Mouse (Mus musculus) lung, embryonic 15.5 days (tissue): ENCODE data around the gene Prph. TPM values are rescaled to one million over a fixed set of nuclear protein-coding genes. Genes with fewer than 3 reads are reported as not detected.
A peak's percentile ranks its signal among the peaks of the same experiment; 100 is the strongest.

Experiments
- ATAC-seq: fragments of 200-750 bp; cut with Nextera tagmentation; 2 replicates; pipeline ENCODE4 v1.8.0; 2017; ENCODE audit warnings: moderate number of reproducible peaks, borderline replicate concordance; ENCODE audit not compliant: low FRiP score, low TSS enrichment; ENCODE audit errors: extremely low read depth
- H3K27ac ChIP-seq: fragments of 300-500 bp; sonication (generic); 2 replicates; pipeline ENCODE4 v1.5.1; 2015; ENCODE audit warnings: moderate library complexity, mild to moderate bottlenecking, inconsistent platforms
- H3K27me3 ChIP-seq: fragments of 300-500 bp; sonication (generic); 2 replicates; pipeline ENCODE4 v1.6.1; 2015; ENCODE audit warnings: inconsistent platforms
- H3K36me3 ChIP-seq: fragments of 300-500 bp; sonication (generic); 2 replicates; pipeline ENCODE4 v1.6.1; 2015; ENCODE audit warnings: inconsistent platforms
- H3K4me1 ChIP-seq: fragments of 300-500 bp; sonication (generic); 2 replicates; pipeline ENCODE4 v1.6.1; 2015; ENCODE audit warnings: inconsistent platforms
- H3K4me2 ChIP-seq: fragments of 300-500 bp; sonication (generic); 2 replicates; pipeline ENCODE4 v1.6.1; 2015; ENCODE audit warnings: inconsistent platforms, mild to moderate bottlenecking, moderate library complexity
- H3K4me3 ChIP-seq: fragments of 300-500 bp; sonication (generic); 2 replicates; pipeline ENCODE4 v1.5.1; 2015; ENCODE audit warnings: mild to moderate bottlenecking, inconsistent platforms
- H3K9ac ChIP-seq: fragments of 300-500 bp; sonication (generic); 2 replicates; pipeline ENCODE4 v1.6.1; 2015; ENCODE audit warnings: inconsistent platforms
- H3K9me3 ChIP-seq: fragments of 300-500 bp; sonication (generic); 2 replicates; pipeline ENCODE4 v1.6.1; 2016; ENCODE audit warnings: inconsistent platforms
- WGBS: fragments of 180-500 bp; shearing (Covaris S2); methylation state at CpG from one replicate; pipeline ENCODE4 v1.1.7; 2015; 5-methylcytosine and 5-hydroxymethylcytosine counted together
- polyA plus RNA-seq: library from polyadenylated mRNA; unstranded; fragments of >200 nt; fragmentation: Nextera tagmentation; extraction: Ambion mirVana; gene quantifications from 2 replicates; pipeline ENCODE4 v1.2.1, GENCODE M21; 2015

Prph gene
- polyA plus RNA-seq, 1 experiment from 2014 or later: 6.8 TPM

- H3K9ac ChIP-seq: no peak overlapping the region
- H3K4me1 ChIP-seq: peaks cover 47% of the 10 kb centered on the region
- no peaks in the 10 kb centered on the region for H3K36me3 ChIP-seq
- no peak overlapping the region for H3K27ac ChIP-seq
- H3K27me3 ChIP-seq: peaks cover 99% of the 10 kb centered on the region
- no peak for ATAC-seq
- 2% methylated on average over 27 of the region's 27 CpGs for WGBS
- H3K4me3 ChIP-seq: 0 out of 2 replicates have a peak overlapping the region, but pooled peaks have one; percentile 14
- no peaks in the 10 kb centered on the region for H3K9me3 ChIP-seq
- peak overlapping the region; percentile 29 for H3K4me2 ChIP-seq
Measured at GRCm38 (mm10) chr15:99094631-99095270, 39.8 kb downstream of the Prph start.

GRCm38 (mm10) chr15:99095356-99095755 is 40.4 kb downstream of the Prph start:
- Histone ChIP-seq H3K9me3 (no peaks in the 10 kb centered on the region), H3K27me3 (peaks cover 99% of the 10 kb centered on the region), H3K4me3 (no peak overlapping the region), H3K4me1 (peaks cover 47% of the 10 kb centered on the region), H3K36me3 (no peaks in the 10 kb centered on the region), H3K4me2 (no peak overlapping the region), H3K9ac (no peak overlapping the region), H3K27ac (no peak overlapping the region)
- WGBS: 4% methylated on average over 6 of the region's 6 CpGs
- ATAC-seq: no peak

GRCm38 (mm10) chr15:99096061-99096793 is 41.3 kb downstream of the Prph start:
- Histone ChIP-seq H3K4me2 (peak overlapping the region; percentile 62), H3K9ac (no peak overlapping the region), H3K9me3 (no peaks in the 10 kb centered on the region), H3K4me1 (peaks cover 47% of the 10 kb centered on the region), H3K36me3 (no peaks in the 10 kb centered on the region), H3K27ac (no peak overlapping the region), H3K27me3 (peaks cover 96% of the 10 kb centered on the region), H3K4me3 (peak overlapping the region; percentile 34)
- WGBS: 6% methylated on average over 24 of the region's 24 CpGs
- no peak for ATAC-seq

- peaks cover 47% of the 10 kb centered on the region for H3K4me1 ChIP-seq
- WGBS: under 1% methylated on average over 56 of the region's 58 CpGs
Measured at GRCm38 (mm10) chr15:99096831-99097500, 42.0 kb downstream of the Prph start.

GRCm38 (mm10) chr15:99097840-99098492 is 43.0 kb downstream of the Prph start:
- peak overlapping the region; percentile 34 for H3K4me3 ChIP-seq
- ATAC-seq: no peak; the same call in 1 of the 2 replicates
- H3K9me3 ChIP-seq: no peaks in the 10 kb centered on the region
- WGBS: under 1% methylated on average over 39 of the region's 39 CpGs
- H3K9ac ChIP-seq: no peak overlapping the region
- peak overlapping the region; percentile 62 for H3K4me2 ChIP-seq
- peaks cover 47% of the 10 kb centered on the region for H3K4me1 ChIP-seq
- no peak overlapping the region for H3K27ac ChIP-seq
- no peaks in the 10 kb centered on the region for H3K36me3 ChIP-seq
- peaks cover 78% of the 10 kb centered on the region for H3K27me3 ChIP-seq

More at GRCm38 (mm10) chr15:99096831-99097500, 42.0 kb downstream of the Prph start:
- Histone ChIP-seq H3K36me3 (no peaks in the 10 kb centered on the region), H3K9ac (peak overlapping the region; percentile 20; the same call in 1 of the 2 replicates), H3K4me2 (peak overlapping the region; percentile 62), H3K27me3 (peaks cover 88% of the 10 kb centered on the region), H3K9me3 (no peaks in the 10 kb centered on the region), H3K27ac (no peak overlapping the region), H3K4me3 (peak overlapping the region; percentile 34)
- no peak for ATAC-seq

- Histone ChIP-seq H3K4me3 (peak overlapping the region; percentile 34), H3K4me1 (peaks cover 45% of the 10 kb centered on the region), H3K9me3 (no peaks in the 10 kb centered on the region), H3K27ac (no peak overlapping the region), H3K36me3 (no peaks in the 10 kb centered on the region), H3K4me2 (peak overlapping the region; percentile 62), H3K27me3 (peaks cover 73% of the 10 kb centered on the region), H3K9ac (no peak overlapping the region)
- WGBS: under 1% methylated on average over 9 of the region's 9 CpGs
- ATAC-seq: 0 out of 2 replicates have a peak, but pooled peaks have one; percentile 13
Measured at GRCm38 (mm10) chr15:99098493-99098861, 43.5 kb downstream of the Prph start.

- no peaks in the 10 kb centered on the region for H3K36me3 ChIP-seq
- peak; percentile 56 for ATAC-seq
- peak overlapping the region; percentile 62 for H3K4me2 ChIP-seq
- H3K27me3 ChIP-seq: peaks cover 67% of the 10 kb centered on the region
- no peak overlapping the region for H3K27ac ChIP-seq
- 1% methylated on average over 15 of the region's 15 CpGs for WGBS
- H3K9me3 ChIP-seq: no peaks in the 10 kb centered on the region
- peaks cover 39% of the 10 kb centered on the region for H3K4me1 ChIP-seq
- peak overlapping the region; percentile 27; the same call in 1 of the 2 replicates for H3K9ac ChIP-seq
- peak overlapping the region; percentile 14 for H3K4me3 ChIP-seq
Measured at GRCm38 (mm10) chr15:99099139-99099556, 44.2 kb downstream of the Prph start.

GRCm38 (mm10) chr15:99099984-99100383 is 45.0 kb downstream of the Prph start:
- H3K36me3 ChIP-seq: no peaks in the 10 kb centered on the region
- no peaks in the 10 kb centered on the region for H3K9me3 ChIP-seq
- H3K27ac ChIP-seq: no peak overlapping the region
- H3K27me3 ChIP-seq: peaks cover 60% of the 10 kb centered on the region
- peaks cover 33% of the 10 kb centered on the region for H3K4me1 ChIP-seq
- ATAC-seq: no peak
- no peak overlapping the region for H3K4me2 ChIP-seq
- H3K9ac ChIP-seq: no peak overlapping the region
- no peak overlapping the region for H3K4me3 ChIP-seq
- WGBS: 47% methylated on average over 3 of the region's 3 CpGs

- Histone ChIP-seq H3K9me3 (no peaks in the 10 kb centered on the region), H3K36me3 (no peaks in the 10 kb centered on the region), H3K4me2 (no peak overlapping the region), H3K4me3 (no peak overlapping the region), H3K9ac (no peak overlapping the region), H3K4me1 (no peaks in the 10 kb centered on the region), H3K27ac (no peak overlapping the region), H3K27me3 (peaks cover 7% of the 10 kb centered on the region)
- WGBS: 43% methylated on average over 7 of the region's 7 CpGs
- no peak for ATAC-seq
Measured at GRCm38 (mm10) chr15:99105238-99105637, 50.3 kb downstream of the Prph start.

GRCm38 (mm10) chr15:99107866-99108265 is 52.9 kb downstream of the Prph start:
- Histone ChIP-seq H3K9ac (no peak overlapping the region; the same call in 1 of the 2 replicates), H3K9me3 (no peaks in the 10 kb centered on the region), H3K36me3 (no peaks in the 10 kb centered on the region), H3K27ac (no peak overlapping the region), H3K4me2 (no peak overlapping the region), H3K4me3 (no peak overlapping the region), H3K27me3 (no peaks in the 10 kb centered on the region), H3K4me1 (no peaks in the 10 kb centered on the region)
- ATAC-seq: no peak
- 58% methylated on average over 3 of the region's 3 CpGs for WGBS
